Mouse (Mus musculus): ENCODE results near the gene Higd1c.

DNA sequence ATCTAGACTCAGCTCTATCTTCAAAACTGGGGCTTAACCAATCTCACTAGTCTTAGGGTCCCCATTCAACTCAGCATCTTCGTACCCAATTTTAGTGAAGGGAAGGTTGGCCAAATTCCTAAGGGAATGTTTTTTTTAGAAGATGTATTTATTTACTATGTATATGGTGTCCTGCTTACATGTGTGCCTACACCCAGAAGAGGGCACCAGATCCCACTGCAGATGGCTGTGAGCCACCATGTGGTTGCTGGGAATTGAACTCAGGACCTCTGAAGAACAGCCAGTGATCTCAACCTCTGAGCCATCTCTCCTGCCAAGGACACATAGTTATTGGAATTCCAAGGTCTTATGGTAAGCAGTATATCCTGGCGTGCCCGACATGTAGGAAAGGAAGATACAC, 31.2 kb downstream of the Higd1c start:
- TF ChIP-seq POLR2A (IDR thresholded peaks at IDR 0.05; ENCODE audit: low read depth, low read length) (no peak), CTCF (IDR thresholded peaks at IDR 0.05; ENCODE audit: extremely low read depth, insufficient read depth, insufficient read length, insufficient replicate concordance) (no peak)

Measured in spleen, adult 2 months (tissue).